Mouse (Mus musculus) limb, embryonic 14.5 days (tissue): ENCODE measurements around the gene Gstt4. TPM values are rescaled to one million over a fixed set of nuclear protein-coding genes. Genes with fewer than 3 reads are reported as not detected.
A peak's percentile ranks its signal among the peaks of the same experiment; 100 is the strongest.
"Not testable (repeated sequence)": the region's sequence is repeated elsewhere in the genome, so short reads cannot be mapped to it uniquely, and the experiment has no call there.

Experiments used
- ATAC-seq: fragments of 200-750 bp; cut with Nextera tagmentation; 2 replicates; pipeline ENCODE4 v1.8.0; 2017; ENCODE audit warnings: low read depth, moderate number of reproducible peaks, moderate TSS enrichment; ENCODE audit not compliant: low FRiP score
- DNase-seq: peaks from one replicate; pipeline ENCODE4 v3.0.0-alpha.2; 2015; ENCODE audit warnings: low spot score
- H3K27ac ChIP-seq: fragments of 300-500 bp; sonication (generic); replicated peaks from 2 replicates; pipeline ENCODE4 v1.5.1; 2014; ENCODE audit warnings: low read depth, mild to moderate bottlenecking, low read length, moderate library complexity, mixed read lengths
- H3K27me3 ChIP-seq: fragments of 300-500 bp; sonication (generic); 2 replicates; pipeline ENCODE4 v1.6.1; 2014; ENCODE audit warnings: low read length, mixed read lengths; ENCODE audit not compliant: control insufficient read depth, insufficient read depth
- H3K36me3 ChIP-seq: fragments of 300-500 bp; sonication (generic); 2 replicates; pipeline ENCODE4 v1.6.1; 2014; ENCODE audit warnings: mild to moderate bottlenecking, low read length, moderate library complexity, mixed read lengths; ENCODE audit not compliant: control insufficient read depth, insufficient read depth
- H3K4me1 ChIP-seq: fragments of 300-500 bp; sonication (generic); 2 replicates; pipeline ENCODE4 v1.6.1; 2014; ENCODE audit warnings: antibody characterized with exemption, low read length, mixed read lengths; ENCODE audit not compliant: control insufficient read depth, insufficient read depth
- H3K4me2 ChIP-seq: fragments of 300-500 bp; sonication (generic); replicated peaks from 2 replicates; pipeline ENCODE4 v1.6.1; 2014; ENCODE audit warnings: low read depth, mild to moderate bottlenecking, low read length, moderate library complexity; ENCODE audit not compliant: severe bottlenecking
- H3K4me3 ChIP-seq: fragments of 300-500 bp; sonication (generic); replicated peaks from 2 replicates; pipeline ENCODE4 v1.5.1; 2014; ENCODE audit warnings: low read length
- H3K9ac ChIP-seq: fragments of 300-500 bp; sonication (generic); 2 replicates; pipeline ENCODE4 v1.6.1; 2014; ENCODE audit warnings: mild to moderate bottlenecking, low read depth, low read length, moderate library complexity; ENCODE audit not compliant: severe bottlenecking
- H3K9me3 ChIP-seq: fragments of 300-500 bp; sonication (generic); 2 replicates; pipeline ENCODE4 v1.6.1; 2016; ENCODE audit warnings: low read length; ENCODE audit not compliant: control insufficient read depth
- POLR2A ChIP-seq: fragments of 200-500 bp; IDR thresholded peaks from 2 replicates; pipeline ENCODE4 v1.8.0; 2012; ENCODE audit warnings: inconsistent platforms, mild to moderate bottlenecking, moderate library complexity, borderline replicate concordance; ENCODE audit not compliant: insufficient read depth, insufficient read length; ENCODE audit errors: extremely low read depth
- WGBS: fragments of 180-500 bp; shearing (Covaris S2); extraction: QIAGEN DNeasy Blood & Tissue Kit; methylation state at CpG from one replicate; pipeline ENCODE4 v1.1.7; 2014; 5-methylcytosine and 5-hydroxymethylcytosine counted together
- polyA plus RNA-seq, 2 experiments: library from polyadenylated mRNA; depleted of rRNA in 1 of 2; stranded (reverse) in 1 of 2; unstranded in 1 of 2; fragments of >200 nt; fragmentation: Nextera tagmentation in 1 of 2; extraction: Ambion mirVana in 1 of 2; gene quantifications; 2 replicates each; pipeline versions ENCODE4 v1.2.1 to v1.2.3; 2012 to 2014

Gstt4 gene
- polyA plus RNA-seq (2012; rRNA removed) (0.08 TPM in 1 of 2 replicates, not detected in the other), polyA plus RNA-seq (2014; fragmentation: Nextera tagmentation; extraction: Ambion mirVana) (not detected in 2 replicates)

GRCm38 (mm10) chr10:75822443-75822842 is at the start of gene Gstt4:
Gene Gstt4 (minus strand): TSS chr10:75822543.
- DNase-seq (no peak), ATAC-seq (no peak)
- Histone ChIP-seq H3K9ac (no peak within 1 kb of the TSS), H3K4me3 (no peak within 1 kb of the TSS), H3K36me3 (no peaks in the 10 kb centered on the region), H3K9me3 (no peaks in the 10 kb centered on the region), H3K4me2 (no peak within 1 kb of the TSS), H3K27ac (no peak within 1 kb of the TSS), H3K4me1 (peaks cover 2% of the 10 kb centered on the region; the same call in 1 of the 2 replicates), H3K27me3 (no peaks in the 10 kb centered on the region)
- 97% methylated on average over 2 of the region's 2 CpGs for WGBS
- no peak for TF ChIP-seq POLR2A

- whole genome bisulfite sequencing: 89% methylated on average over 5 of the region's 5 CpGs
- H3K9me3 ChIP-seq: no peaks in the 10 kb centered on the region
- no peak overlapping the region for H3K9ac ChIP-seq
- no peak overlapping the region for H3K4me3 ChIP-seq
- H3K27ac ChIP-seq: no peak overlapping the region
- TF ChIP-seq POLR2A: no peak
- peaks cover 19% of the 10 kb centered on the region for H3K36me3 ChIP-seq
- H3K4me1 ChIP-seq: peaks cover 16% of the 10 kb centered on the region
- H3K4me2 ChIP-seq: no peak overlapping the region
- ATAC-seq: no peak
- no peaks in the 10 kb centered on the region for H3K27me3 ChIP-seq
- no peak for DNase-seq
Measured at GRCm38 (mm10) chr10:75861587-75861986, 39.2 kb upstream of the Gstt4 start.

- Histone ChIP-seq H3K9ac (no peak overlapping the region), H3K9me3 (no peaks in the 10 kb centered on the region), H3K27me3 (no peaks in the 10 kb centered on the region), H3K4me3 (no peak overlapping the region), H3K36me3 (peaks cover 20% of the 10 kb centered on the region), H3K4me2 (no peak overlapping the region), H3K4me1 (peaks cover 16% of the 10 kb centered on the region), H3K27ac (peak overlapping the region; percentile 96)
- 44% methylated on average over 7 of the region's 7 CpGs for WGBS
- ATAC-seq: no peak
- DNase-seq: no peak
- no peak for TF ChIP-seq POLR2A
Measured at GRCm38 (mm10) chr10:75860746-75861145, 38.4 kb upstream of the Gstt4 start.

DNA sequence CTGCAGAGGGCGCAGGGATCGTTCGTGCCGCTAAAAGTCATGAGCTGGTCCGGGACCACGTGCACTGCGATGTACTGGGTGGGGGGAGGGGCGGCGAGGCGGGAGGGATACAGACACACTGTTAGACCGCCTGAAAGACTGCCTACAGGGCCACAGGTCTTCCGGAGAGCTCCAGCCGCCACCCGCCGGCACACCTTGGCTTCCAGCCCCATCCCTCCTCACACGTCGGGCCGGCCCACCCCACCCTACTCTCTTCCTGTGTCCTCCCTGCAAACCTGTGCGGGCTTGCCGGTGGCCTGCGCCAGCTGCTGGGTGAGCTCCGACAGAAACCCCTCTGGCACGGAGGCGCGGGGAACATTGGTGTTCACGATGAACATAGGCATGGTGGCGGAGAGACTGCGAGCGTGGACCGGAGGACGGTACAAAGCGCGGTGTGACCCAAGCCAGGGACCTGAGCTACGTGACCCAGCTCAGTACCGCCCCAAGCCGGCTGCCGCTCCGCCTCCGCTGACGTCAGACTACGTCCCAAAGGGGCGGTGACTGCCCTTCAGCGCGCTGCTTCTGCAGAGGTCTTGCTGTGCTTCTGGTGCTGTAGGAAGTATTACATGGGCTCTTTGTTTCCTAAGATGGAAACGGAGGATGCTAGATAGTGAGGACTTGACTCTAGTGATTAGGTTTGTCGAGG is 37.6 kb upstream of the Gstt4 start, which contains the start of gene Mif:
TSS of gene Mif (minus strand) at position 455 of the 685 bp plus-strand sequence.
- TF ChIP-seq POLR2A: peak; percentile 70; the same call in 1 of the 2 replicates
- H3K9ac ChIP-seq: peak within 1 kb of the TSS; percentile 88
- H3K27ac ChIP-seq: peak within 1 kb of the TSS; percentile 96
- peak; percentile 97 for ATAC-seq
- peak within 1 kb of the TSS; percentile 69 for H3K4me3 ChIP-seq
- not testable (repeated sequence) for H3K9me3 ChIP-seq, H3K27me3 ChIP-seq
- 0% methylated on average over 17 of the region's 46 CpGs for WGBS
- H3K36me3 ChIP-seq: peaks cover 20% of the 10 kb centered on the region
- peak within 1 kb of the TSS; percentile 74 for H3K4me2 ChIP-seq
- H3K4me1 ChIP-seq: peaks cover 16% of the 10 kb centered on the region
- peak; percentile 92 for DNase-seq

GRCm38 (mm10) chr10:75859107-75859746 is 36.9 kb upstream of the Gstt4 start:
- Histone ChIP-seq H3K4me3 (peak overlapping the region; percentile 69), H3K4me1 (peaks cover 16% of the 10 kb centered on the region), H3K36me3 (peaks cover 20% of the 10 kb centered on the region), H3K4me2 (peak overlapping the region; percentile 74), H3K9ac (peak overlapping the region; percentile 88), H3K9me3 (no peaks in the 10 kb centered on the region), H3K27me3 (no peaks in the 10 kb centered on the region), H3K27ac (peak overlapping the region; percentile 96; the same call in 1 of the 2 replicates)
- WGBS: 2% methylated on average over 24 of the region's 27 CpGs
- TF ChIP-seq POLR2A: no peak
- DNase-seq (peak; percentile 54), ATAC-seq (peak; percentile 70)
